Mouse (Mus musculus) activated CD4-positive, CD25-positive, alpha-beta regulatory T cell, adult 9 weeks (primary cell): Measurements from ENCODE around the gene Gmeb1. TPM values are rescaled to one million over a fixed set of nuclear protein-coding genes. Genes with fewer than 3 reads are reported as not detected.

ENCODE experiments used
- polyA plus RNA-seq: library from polyadenylated mRNA; unstranded; fragments of 100-300 nt; shearing (Covaris generic); gene quantifications from one replicate; pipeline ENCODE4 v1.2.1, GENCODE M21; 2017

The Gmeb1 gene
- polyA plus RNA-seq = 5.6 TPM

GRCm38 (mm10) chr4:132261514-132262357 is at the start of gene Gmeb1:
Gene Gmeb1, minus strand, starts transcription at chr4:132261602.

GRCm38 (mm10) chr4:132302939-132303479 is 41.6 kb upstream of the Gmeb1 start, which contains the start of gene Rab42:
Gene Rab42, minus strand, starts transcription at chr4:132303385.

GRCm38 (mm10) chr4:132274156-132274862 is 12.9 kb upstream of the Gmeb1 start, which contains the start of gene Taf12:
Gene Taf12, plus strand, starts transcription at chr4:132274375.

GRCm38 (mm10) chr4:132211953-132212734 is 49.3 kb downstream of the Gmeb1 start, which contains the start of gene Ythdf2:
Gene Ythdf2, minus strand, starts transcription at chr4:132212303.

Other genes with a start within 250 kb of the Gmeb1 start
- not detected for gene Gm10300, start 186.9 kb downstream of the Gmeb1 start, polyA plus RNA-seq
- 85.6 TPM for gene Epb41, start 186.3 kb downstream of the Gmeb1 start, polyA plus RNA-seq
- not detected for gene Oprd1, start 117.1 kb downstream of the Gmeb1 start, polyA plus RNA-seq
- gene Ythdf2, start 49.3 kb downstream of the Gmeb1 start, polyA plus RNA-seq = 110 TPM
- 95.9 TPM for gene Taf12, start 12.8 kb upstream of the Gmeb1 start, polyA plus RNA-seq
- gene Rab42, start 41.8 kb upstream of the Gmeb1 start, polyA plus RNA-seq = 0.62 TPM
- gene Trnau1ap, start 67.9 kb upstream of the Gmeb1 start, polyA plus RNA-seq = 48.4 TPM
- 33.2 TPM for gene Rcc1, start 92.0 kb upstream of the Gmeb1 start, polyA plus RNA-seq
- 4.1 TPM for gene Phactr4, start 160.9 kb upstream of the Gmeb1 start, polyA plus RNA-seq
- 26.8 TPM for gene Med18, start 202.3 kb upstream of the Gmeb1 start, polyA plus RNA-seq
- gene Sesn2, start 248.9 kb upstream of the Gmeb1 start, polyA plus RNA-seq = 14.5 TPM